Mouse (Mus musculus): ENCODE data around the gene Bco2.

GRCm38 (mm10) chr9:50525585-50525984, 29.4 kb downstream of the Bco2 start:
- no peak for TF ChIP-seq CTCF (conservative IDR thresholded peaks at IDR 0.05; ENCODE audit: insufficient read depth, insufficient read length, low read depth, low read length)
- no peak for TF ChIP-seq POLR2A (IDR thresholded peaks at IDR 0.05; ENCODE audit: low read depth, low read length)
